Mouse (Mus musculus) heart, embryonic 14.5 days (tissue): Measurements from ENCODE around the gene Btbd17. TPM values are rescaled to one million over a fixed set of nuclear protein-coding genes. Genes with fewer than 3 reads are reported as not detected.
A peak's percentile ranks its signal among the peaks of the same experiment; 100 is the strongest.

Experiments used
- ATAC-seq: fragments of 200-750 bp; cut with Nextera tagmentation; 2 replicates; pipeline ENCODE4 v1.8.0; 2017; ENCODE audit warnings: low read depth, moderate TSS enrichment; ENCODE audit not compliant: insufficient number of reproducible peaks, insufficient read depth, low FRiP score
- H3K27ac ChIP-seq, 2 experiments: fragments of 200-500 bp in 1 of 2; fragments of 300-500 bp in 1 of 2; sonication (generic) in 1 of 2; replicated peaks in 1 of 2; 2 replicates each; pipeline ENCODE4 v1.5.1; 2012 to 2014; ENCODE audit warnings: low read depth in 2 of 2, low read length in 2 of 2, control low read depth in 1 of 2, mild to moderate bottlenecking in 1 of 2, mixed read lengths in 1 of 2; ENCODE audit not compliant: control insufficient read depth in 1 of 2, insufficient read depth in 1 of 2
- H3K27me3 ChIP-seq: fragments of 300-500 bp; sonication (generic); 2 replicates; pipeline ENCODE4 v1.6.1; 2014; ENCODE audit warnings: mild to moderate bottlenecking, low read length, control low read depth; ENCODE audit not compliant: control insufficient read depth, insufficient read depth
- H3K36me3 ChIP-seq: fragments of 300-500 bp; sonication (generic); 2 replicates; pipeline ENCODE4 v1.6.1; 2014; ENCODE audit warnings: mild to moderate bottlenecking, control low read depth, low read length, mixed read lengths; ENCODE audit not compliant: control insufficient read depth, insufficient read depth
- H3K4me1 ChIP-seq, 2 experiments: fragments of 200-500 bp in 1 of 2; fragments of 300-500 bp in 1 of 2; sonication (generic) in 1 of 2; 2 replicates each; pipeline ENCODE4 v1.6.1; 2012 to 2014; ENCODE audit warnings: low read length in 2 of 2, control low read depth in 1 of 2, mixed read lengths in 1 of 2; ENCODE audit not compliant: control insufficient read depth in 2 of 2, insufficient read depth in 2 of 2
- H3K4me2 ChIP-seq: fragments of 300-500 bp; sonication (generic); 2 replicates; pipeline ENCODE4 v1.6.1; 2014; ENCODE audit warnings: mild to moderate bottlenecking, low read length
- H3K4me3 ChIP-seq, 2 experiments: fragments of 200-500 bp in 1 of 2; fragments of 300-500 bp in 1 of 2; sonication (generic) in 1 of 2; 2 replicates each; pipeline ENCODE4 v1.5.1; 2012 to 2014; ENCODE audit warnings: low read length in 2 of 2, mild to moderate bottlenecking in 2 of 2, control low read depth in 1 of 2, low read depth in 1 of 2, moderate library complexity in 1 of 2; ENCODE audit not compliant: control insufficient read depth in 1 of 2, insufficient read depth in 1 of 2
- H3K9ac ChIP-seq: fragments of 300-500 bp; sonication (generic); 2 replicates; pipeline ENCODE4 v1.6.1; 2014; ENCODE audit warnings: mild to moderate bottlenecking, low read length
- H3K9me3 ChIP-seq: fragments of 300-500 bp; sonication (generic); 2 replicates; pipeline ENCODE4 v1.6.1; 2016; ENCODE audit warnings: low read length, control low read depth; ENCODE audit not compliant: control insufficient read depth
- WGBS: fragments of 180-500 bp; shearing (Covaris S2); extraction: QIAGEN DNeasy Blood & Tissue Kit; methylation state at CpG from one replicate; pipeline ENCODE4 v1.1.7; 2014; 5-methylcytosine and 5-hydroxymethylcytosine counted together
- polyA plus RNA-seq: library from polyadenylated mRNA; unstranded; fragments of >200 nt; fragmentation: Nextera tagmentation; extraction: Ambion mirVana; gene quantifications from 2 replicates; pipeline ENCODE4 v1.2.1, GENCODE M21; 2014

Btbd17 gene
- polyA plus RNA-seq, 1 experiment from 2014 or later = not detected

DNA sequence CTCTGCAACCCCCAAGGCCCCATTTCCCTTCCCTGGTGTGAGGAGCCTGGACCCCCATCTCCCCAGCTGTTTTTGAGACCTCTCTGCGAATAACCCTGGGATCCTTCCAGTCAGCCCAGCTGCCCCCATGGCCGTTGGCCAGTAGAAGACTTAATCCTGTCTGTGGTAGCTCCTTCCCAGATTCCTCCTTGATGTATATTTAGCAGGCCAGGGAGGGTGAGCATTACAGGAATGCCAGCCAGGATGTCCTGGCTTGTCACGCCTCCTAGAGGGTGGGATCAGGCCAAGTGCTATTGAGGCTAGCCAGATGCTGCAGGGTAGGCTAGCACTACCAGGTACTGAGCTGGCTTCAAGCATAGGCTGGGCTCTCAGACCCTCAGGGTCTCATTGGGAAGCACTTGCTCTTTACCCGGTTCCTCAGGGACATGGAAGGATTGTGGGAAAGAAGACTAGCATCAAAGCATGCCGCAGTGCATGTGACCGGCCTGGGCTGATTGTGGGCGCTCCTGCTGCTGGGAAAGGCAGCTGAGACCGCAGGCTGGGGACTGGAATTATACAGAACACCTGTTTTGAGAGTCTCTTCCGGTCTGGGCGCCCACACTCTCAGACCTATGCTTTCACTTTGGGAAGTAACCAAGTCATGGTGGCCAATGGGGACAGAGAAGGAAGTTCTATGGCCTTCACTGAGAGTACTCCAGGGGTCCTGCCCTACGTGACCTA lies 19.3 kb upstream of the Btbd17 start:
- peak overlapping the region; percentile 54 to 58 for H3K27ac ChIP-seq

DNA sequence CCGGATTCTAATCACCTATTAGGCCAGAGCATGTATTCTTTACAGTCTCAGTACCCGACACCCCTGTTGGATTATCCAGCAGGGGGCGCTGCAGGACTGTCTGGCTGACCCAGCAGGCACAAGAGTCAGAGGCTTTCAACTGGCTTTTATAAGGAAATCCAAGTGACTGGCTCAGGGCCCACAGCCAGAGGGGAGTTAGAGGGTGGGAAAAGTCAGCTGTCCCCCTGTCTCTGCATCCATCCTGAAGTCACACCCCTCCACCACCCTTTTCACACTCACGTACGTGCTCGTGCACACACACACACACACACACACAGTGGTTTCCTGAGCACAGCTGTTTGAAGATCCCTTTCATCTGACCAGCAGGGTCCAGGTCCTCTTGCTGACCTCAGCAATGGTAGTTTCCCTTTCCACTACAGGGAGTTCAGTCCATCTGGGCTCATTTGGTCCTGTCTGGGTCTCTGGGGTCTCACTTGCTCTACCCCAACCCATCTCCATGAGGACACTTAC lies 17.0 kb upstream of the Btbd17 start:
- ATAC-seq = no peak

More for the DNA sequence above, 19.3 kb upstream of the Btbd17 start:
- Histone ChIP-seq H3K9me3 (no peaks in the 10 kb centered on the region), H3K27me3 (no peaks in the 10 kb centered on the region), H3K4me1 (peaks cover 13 to 14% of the 10 kb centered on the region in 2 experiments), H3K9ac (no peak overlapping the region), H3K4me3 (no peak overlapping the region), H3K4me2 (no peak overlapping the region), H3K36me3 (no peaks in the 10 kb centered on the region)
- 44% methylated on average over 11 of the region's 11 CpGs for WGBS
- peak; percentile 68; the same call in 1 of the 2 replicates for ATAC-seq

DNA sequence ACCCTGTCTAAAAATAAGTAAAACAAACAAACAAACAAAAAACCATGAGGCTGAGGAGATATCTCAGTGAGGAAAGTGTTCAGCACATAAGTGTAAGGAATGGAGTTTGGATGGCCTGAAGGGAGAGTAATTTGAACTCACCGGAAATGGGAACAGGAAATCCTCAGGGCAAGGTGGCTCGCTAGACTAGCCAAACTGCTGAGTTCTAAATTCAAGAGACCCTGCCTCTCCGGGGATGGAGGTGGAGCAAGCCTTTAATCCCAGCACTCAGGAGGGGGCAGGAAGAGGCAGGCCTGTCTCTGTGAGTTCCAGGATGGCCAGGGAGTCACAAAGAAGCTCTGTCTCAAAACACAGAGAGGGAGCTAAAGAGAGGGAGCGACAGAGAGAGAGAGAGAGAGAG lies 14.6 kb upstream of the Btbd17 start:
- H3K36me3 ChIP-seq = no peaks in the 10 kb centered on the region
- H3K27me3 ChIP-seq = no peaks in the 10 kb centered on the region
- no peak for ATAC-seq
- H3K4me3 ChIP-seq = no peak overlapping the region
- H3K4me1 ChIP-seq = peaks cover 8 to 11% of the 10 kb centered on the region in 2 experiments
- H3K27ac ChIP-seq = no peak overlapping the region
- no peaks in the 10 kb centered on the region for H3K9me3 ChIP-seq
- WGBS = 18% methylated on average over 4 of the region's 4 CpGs
- H3K9ac ChIP-seq = no peak overlapping the region
- no peak overlapping the region for H3K4me2 ChIP-seq

More for the DNA sequence above, 17.0 kb upstream of the Btbd17 start:
- Histone ChIP-seq H3K9me3 (no peaks in the 10 kb centered on the region), H3K27ac (no peak overlapping the region), H3K4me2 (no peak overlapping the region), H3K4me3 (no peak overlapping the region), H3K9ac (no peak overlapping the region), H3K4me1 (peaks cover 10 to 13% of the 10 kb centered on the region in 2 experiments), H3K27me3 (no peaks in the 10 kb centered on the region), H3K36me3 (no peaks in the 10 kb centered on the region)
- WGBS = 18% methylated on average over 6 of the region's 6 CpGs

DNA sequence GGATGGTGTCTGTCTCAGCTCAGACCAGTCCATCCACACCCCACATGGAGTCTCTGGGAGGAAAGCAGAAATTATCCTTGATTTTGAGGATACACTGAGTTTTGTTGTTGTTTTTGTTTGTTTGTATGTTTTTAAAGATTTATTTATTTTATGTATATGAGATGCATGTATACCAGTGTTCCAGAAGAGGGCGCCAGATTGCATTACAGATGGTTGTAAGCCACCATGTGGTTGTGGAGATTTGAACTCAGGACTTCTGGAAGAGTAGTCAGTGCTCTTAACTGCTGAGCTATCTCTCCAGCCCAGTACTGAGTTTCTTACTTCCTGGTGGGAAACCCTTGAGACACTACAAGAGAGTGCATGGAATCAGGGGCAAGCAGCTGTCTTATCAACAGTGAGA lies 13.6 kb upstream of the Btbd17 start:
- WGBS = 83% methylated on average over 1 of the region's 1 CpGs
- peaks cover under 1 to 1% of the 10 kb centered on the region in 2 experiments; a peak in 3 of 4 replicates for H3K4me1 ChIP-seq
- H3K9me3 ChIP-seq = no peaks in the 10 kb centered on the region
- no peaks in the 10 kb centered on the region for H3K27me3 ChIP-seq
- no peak overlapping the region for H3K27ac ChIP-seq
- no peaks in the 10 kb centered on the region for H3K36me3 ChIP-seq
- no peak overlapping the region for H3K4me3 ChIP-seq
- no peak overlapping the region for H3K9ac ChIP-seq
- no peak for ATAC-seq
- no peak overlapping the region for H3K4me2 ChIP-seq

DNA sequence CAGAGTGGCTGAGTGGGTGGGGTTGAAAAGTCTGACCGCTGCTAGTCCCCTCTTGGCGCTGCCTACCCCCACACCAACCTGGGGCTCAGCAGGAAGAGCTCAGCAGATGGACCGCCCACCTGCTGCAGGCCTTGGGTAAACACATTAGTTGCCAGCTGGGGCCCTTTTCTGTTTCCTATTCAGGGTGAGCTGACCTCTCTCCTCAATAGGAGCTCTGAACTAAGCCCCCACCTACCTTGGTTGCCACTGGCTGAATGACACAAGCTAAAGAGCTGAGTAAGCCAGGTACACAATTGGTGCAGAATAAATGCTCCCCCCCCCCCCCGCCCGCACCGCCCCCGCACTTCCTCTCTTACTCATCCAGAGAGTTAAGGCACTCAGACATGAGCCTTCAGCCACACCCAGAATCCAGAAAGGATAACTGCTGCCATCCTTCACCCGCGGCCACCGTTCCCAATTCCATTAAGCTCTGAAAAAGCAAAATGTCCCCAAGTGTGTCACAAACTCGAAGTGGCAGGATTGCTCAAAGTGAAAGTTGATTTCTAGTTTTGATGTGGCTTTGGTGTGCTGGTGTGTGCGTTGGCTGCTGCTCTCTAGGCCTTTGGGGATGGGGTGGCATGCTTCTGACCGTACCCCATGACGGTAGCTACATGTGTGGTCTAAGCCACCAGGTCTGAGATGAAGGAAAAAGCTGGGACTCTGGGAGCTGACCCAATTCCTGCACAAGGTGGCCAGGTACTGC lies 12.1 kb upstream of the Btbd17 start:
- WGBS = 33% methylated on average over 13 of the region's 14 CpGs
- H3K4me3 ChIP-seq = no peak overlapping the region
- H3K4me1 ChIP-seq = no peaks in the 10 kb centered on the region; a peak in 1 of 4 replicates
- H3K27ac ChIP-seq = no peak overlapping the region
- no peak overlapping the region for H3K4me2 ChIP-seq
- H3K9me3 ChIP-seq = no peaks in the 10 kb centered on the region
- H3K27me3 ChIP-seq = no peaks in the 10 kb centered on the region
- H3K9ac ChIP-seq = no peak overlapping the region
- H3K36me3 ChIP-seq = no peaks in the 10 kb centered on the region
- no peak for ATAC-seq

DNA sequence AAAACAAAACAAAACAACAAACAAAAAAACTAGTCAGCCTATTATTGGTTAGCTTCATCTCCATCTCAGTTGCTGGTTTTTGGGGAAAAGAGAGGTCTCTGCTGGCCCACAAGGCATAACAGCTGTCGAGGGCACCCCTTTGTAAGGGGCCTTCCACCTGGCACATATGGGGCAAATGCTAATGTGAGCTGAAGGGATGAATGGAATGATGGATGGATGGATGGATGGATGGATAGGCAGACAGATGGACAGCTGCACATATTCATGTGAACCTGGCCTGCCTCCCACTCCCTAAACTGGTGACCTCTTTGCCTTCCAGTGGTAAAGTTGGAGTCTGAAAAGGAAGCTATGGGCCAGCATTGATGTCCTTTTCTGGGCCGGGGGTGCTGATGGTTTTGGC lies 11.3 kb upstream of the Btbd17 start:
- no peaks in the 10 kb centered on the region for H3K27me3 ChIP-seq
- no peaks in the 10 kb centered on the region for H3K36me3 ChIP-seq
- no peak overlapping the region for H3K9ac ChIP-seq
- H3K9me3 ChIP-seq = 0 out of 2 replicates have a peak, but pooled peaks cover 1% of the 10 kb centered on the region
- no peak overlapping the region for H3K4me3 ChIP-seq
- WGBS = 68% methylated on average over 2 of the region's 2 CpGs
- no peak for ATAC-seq
- H3K27ac ChIP-seq = no peak overlapping the region
- H3K4me2 ChIP-seq = no peak overlapping the region
- H3K4me1 ChIP-seq = no peaks in the 10 kb centered on the region; a peak in 1 of 4 replicates

DNA sequence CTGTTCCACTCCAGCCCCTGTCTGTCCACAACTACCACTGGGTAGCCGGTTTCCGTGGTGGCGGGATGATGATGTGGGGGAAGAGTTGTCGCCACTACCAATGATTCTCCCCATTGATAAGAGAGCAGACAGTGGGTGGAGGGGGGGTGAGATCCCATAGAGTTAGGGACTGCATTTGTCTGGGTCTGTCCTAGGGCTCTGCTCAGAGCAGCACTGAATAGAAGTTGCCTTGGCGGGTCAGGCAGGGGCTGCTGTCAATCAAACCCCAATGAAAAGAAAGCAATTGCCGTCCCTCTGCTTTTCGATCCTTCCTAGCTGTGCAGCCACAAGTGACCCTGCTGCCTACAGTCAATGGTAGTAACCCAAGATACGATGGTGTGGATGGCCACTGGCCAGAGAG lies 8.2 kb upstream of the Btbd17 start:
- no peak overlapping the region for H3K4me2 ChIP-seq
- H3K27me3 ChIP-seq = no peaks in the 10 kb centered on the region
- H3K4me3 ChIP-seq = no peak overlapping the region
- 44% methylated on average over 8 of the region's 8 CpGs for WGBS
- H3K36me3 ChIP-seq = no peaks in the 10 kb centered on the region
- no peaks in the 10 kb centered on the region; a peak in 1 of 4 replicates for H3K4me1 ChIP-seq
- ATAC-seq = no peak
- 0 out of 2 replicates have a peak, but pooled peaks cover 4% of the 10 kb centered on the region for H3K9me3 ChIP-seq
- H3K27ac ChIP-seq = no peak overlapping the region
- no peak overlapping the region for H3K9ac ChIP-seq
